Mouse (Mus musculus) hindbrain, postnatal 0 days (tissue): Measurements from ENCODE around the gene Rps21. TPM values are rescaled to one million over a fixed set of nuclear protein-coding genes. Genes with fewer than 3 reads are reported as not detected.

Source experiments
- ATAC-seq: fragments of 200-750 bp; cut with Nextera tagmentation; 2 replicates; pipeline ENCODE4 v1.8.0; 2017; ENCODE audit warnings: mild to moderate bottlenecking, moderate TSS enrichment, moderate library complexity
- DNase-seq: peaks from one replicate; pipeline ENCODE4 v3.0.0-alpha.2; 2015; ENCODE audit warnings: low spot score
- H3K27ac ChIP-seq: fragments of 300-500 bp; sonication (generic); 2 replicates; pipeline ENCODE4 v1.5.1; 2014; ENCODE audit warnings: mild to moderate bottlenecking
- H3K27me3 ChIP-seq: fragments of 300-500 bp; sonication (generic); 2 replicates; pipeline ENCODE4 v1.6.1; 2014; ENCODE audit warnings: low read length, mixed read lengths; ENCODE audit not compliant: insufficient read depth
- H3K36me3 ChIP-seq: fragments of 300-500 bp; sonication (generic); 2 replicates; pipeline ENCODE4 v1.6.1; 2014; ENCODE audit warnings: low read length, mixed read lengths; ENCODE audit not compliant: insufficient read depth
- H3K4me1 ChIP-seq: fragments of 300-500 bp; sonication (generic); 2 replicates; pipeline ENCODE4 v1.6.1; 2014; ENCODE audit warnings: antibody characterized with exemption, low read length, mixed read lengths; ENCODE audit not compliant: insufficient read depth
- H3K4me2 ChIP-seq: fragments of 300-500 bp; sonication (generic); 2 replicates; pipeline ENCODE4 v1.6.1; 2014; ENCODE audit warnings: low read depth, mild to moderate bottlenecking, low read length, moderate library complexity, mixed read lengths
- H3K4me3 ChIP-seq: fragments of 300-500 bp; sonication (generic); 2 replicates; pipeline ENCODE4 v1.5.1; 2014; ENCODE audit warnings: low read length
- H3K9ac ChIP-seq: fragments of 300-500 bp; sonication (generic); replicated peaks from 2 replicates; pipeline ENCODE4 v1.6.1; 2014; ENCODE audit warnings: mild to moderate bottlenecking, low read length, moderate library complexity, mixed read lengths
- H3K9me3 ChIP-seq: fragments of 300-500 bp; sonication (generic); 2 replicates; pipeline ENCODE4 v1.6.1; 2016; ENCODE audit warnings: low read length, mixed read lengths
- CTCF ChIP-seq: IDR thresholded peaks from 2 replicates; pipeline ENCODE4 v1.5.1; 2016; ENCODE audit warnings: antibody characterized with exemption, control low read depth, low read depth
- WGBS: fragments of 180-500 bp; shearing (Covaris S2); extraction: QIAGEN DNeasy Blood & Tissue Kit; methylation state at CpG from one replicate; pipeline ENCODE4 v1.1.7; 2014; 5-methylcytosine and 5-hydroxymethylcytosine counted together
- polyA plus RNA-seq: library from polyadenylated mRNA; unstranded; fragments of >200 nt; fragmentation: Nextera tagmentation; extraction: Ambion mirVana; gene quantifications from 2 replicates; pipeline ENCODE4 v1.2.1, GENCODE M21; 2015
- total RNA-seq: library from RNA; depleted of rRNA; stranded (reverse); fragments of >200 nt; gene quantifications from 2 replicates; pipeline ENCODE4 v1.2.3, GENCODE M21; 2014

The Rps21 gene
- total and polyA plus RNA-seq, 2 experiments from 2014 or later = 465 to 857 TPM

- Histone ChIP-seq H3K4me2 (no peak overlapping the region), H3K27me3 (no peaks in the 10 kb centered on the region), H3K36me3 (no peaks in the 10 kb centered on the region), H3K27ac (no peak overlapping the region), H3K4me3 (no peak overlapping the region), H3K4me1 (no peaks in the 10 kb centered on the region), H3K9me3 (0 out of 2 replicates have a peak, but pooled peaks cover 6% of the 10 kb centered on the region), H3K9ac (no peak overlapping the region)
- no peak for DNase-seq
- no peak for ATAC-seq
- 60% methylated on average over 5 of the region's 5 CpGs for WGBS
- no peak for TF ChIP-seq CTCF
These were observed 43.6 kb downstream of the Rps21 start for GRCm38 (mm10) chr2:180300771-180301170.

DNA sequence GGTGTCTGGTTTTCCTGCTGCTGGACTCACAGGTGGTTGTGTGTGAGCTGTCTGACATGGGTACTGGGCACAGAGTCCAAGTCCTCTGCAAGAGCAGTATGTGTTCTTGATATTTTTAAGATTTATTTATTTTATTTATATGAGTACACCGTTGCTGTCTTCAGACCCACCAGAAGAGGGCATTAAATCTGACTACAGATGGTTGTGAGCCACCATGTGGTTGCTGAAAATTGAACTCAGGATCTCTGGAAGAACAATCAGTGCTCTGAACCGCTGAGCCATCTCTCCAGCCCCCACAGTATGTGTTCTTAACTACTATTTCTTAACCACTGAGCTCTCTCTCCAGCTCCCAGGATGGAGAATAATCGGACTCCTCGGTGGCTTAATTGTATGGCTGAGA, 45.0 kb downstream of the Rps21 start:
- TF ChIP-seq CTCF = no peak
- DNase-seq (no peak), ATAC-seq (no peak)
- no peaks in the 10 kb centered on the region for H3K36me3 ChIP-seq
- H3K9ac ChIP-seq = no peak overlapping the region
- no peak overlapping the region for H3K4me2 ChIP-seq
- WGBS = 83% methylated on average over 4 of the region's 4 CpGs
- 0 out of 2 replicates have a peak, but pooled peaks cover 6% of the 10 kb centered on the region for H3K9me3 ChIP-seq
- no peaks in the 10 kb centered on the region for H3K4me1 ChIP-seq
- no peaks in the 10 kb centered on the region for H3K27me3 ChIP-seq
- H3K4me3 ChIP-seq = no peak overlapping the region
- H3K27ac ChIP-seq = no peak overlapping the region

DNA sequence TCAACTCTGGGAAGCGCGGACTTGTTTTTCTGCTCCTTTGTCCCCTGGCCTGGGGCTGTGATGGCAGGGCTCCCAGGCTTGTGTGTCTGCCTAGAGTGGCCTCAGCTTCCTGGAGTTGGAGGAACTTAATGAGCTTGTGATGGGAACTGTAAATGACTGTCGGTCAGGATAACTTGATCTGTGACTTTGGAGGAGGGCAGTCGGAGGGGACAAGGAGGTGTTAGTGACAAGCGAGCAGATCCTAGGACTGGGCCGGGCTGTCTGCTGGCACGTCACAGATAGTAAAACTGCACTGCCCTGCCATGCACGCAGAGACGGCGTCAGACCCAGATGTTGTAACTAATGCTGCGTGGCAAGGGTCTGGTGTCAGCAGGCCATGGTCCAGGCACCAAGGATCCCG, 46.3 kb downstream of the Rps21 start:
- Histone ChIP-seq H3K27me3 (no peaks in the 10 kb centered on the region), H3K36me3 (no peaks in the 10 kb centered on the region), H3K27ac (no peak overlapping the region), H3K9ac (no peak overlapping the region), H3K4me1 (no peaks in the 10 kb centered on the region), H3K9me3 (0 out of 2 replicates have a peak, but pooled peaks cover 6% of the 10 kb centered on the region), H3K4me3 (no peak overlapping the region), H3K4me2 (no peak overlapping the region)
- TF ChIP-seq CTCF = no peak
- no peak for DNase-seq
- WGBS = 93% methylated on average over 12 of the region's 12 CpGs
- no peak for ATAC-seq

DNA sequence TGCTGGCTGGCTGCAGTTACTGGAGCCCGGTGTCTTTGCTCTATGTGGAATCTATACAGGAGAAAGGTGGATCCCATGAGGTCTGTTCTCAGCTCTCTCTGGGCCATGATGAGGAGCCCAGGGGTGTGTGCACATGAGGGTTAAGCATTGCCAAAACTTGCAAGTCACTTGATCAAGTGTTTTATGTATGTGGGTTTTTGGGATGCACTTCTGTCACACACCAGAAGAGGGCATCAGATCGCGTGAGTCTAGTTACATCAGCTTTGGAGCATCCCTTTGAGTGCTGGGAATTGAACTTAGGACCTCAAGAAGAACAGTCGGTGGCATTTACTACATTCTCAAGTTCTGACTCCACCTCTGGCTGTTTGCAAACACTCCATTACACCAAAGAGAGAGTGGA, 47.4 kb downstream of the Rps21 start:
- H3K27ac ChIP-seq = no peak overlapping the region
- H3K9ac ChIP-seq = no peak overlapping the region
- ATAC-seq (no peak), DNase-seq (no peak)
- no peak overlapping the region for H3K4me2 ChIP-seq
- WGBS = 49% methylated on average over 4 of the region's 4 CpGs
- no peaks in the 10 kb centered on the region for H3K27me3 ChIP-seq
- no peak for TF ChIP-seq CTCF
- no peaks in the 10 kb centered on the region for H3K4me1 ChIP-seq
- no peak overlapping the region for H3K4me3 ChIP-seq
- 0 out of 2 replicates have a peak, but pooled peaks cover 6% of the 10 kb centered on the region for H3K9me3 ChIP-seq
- H3K36me3 ChIP-seq = no peaks in the 10 kb centered on the region

DNA sequence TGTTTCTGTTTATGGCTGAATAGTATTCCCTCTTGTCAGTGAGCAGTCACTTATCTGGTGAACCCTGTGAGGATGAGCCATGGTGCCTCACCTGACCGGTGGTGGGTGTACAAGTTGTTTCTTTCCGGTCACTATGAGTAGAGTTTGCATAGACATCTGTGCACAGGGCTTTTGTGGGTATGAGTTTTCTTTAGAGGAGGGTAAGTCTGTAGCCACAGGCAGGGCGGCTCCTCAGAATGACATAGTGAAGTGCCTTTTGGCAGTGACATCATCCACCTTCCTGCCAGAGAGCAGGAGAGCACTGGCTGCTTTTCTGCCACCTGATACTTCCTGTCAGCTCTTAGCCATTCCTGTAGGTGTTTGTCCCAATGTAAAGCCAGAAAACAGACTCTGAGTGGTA, 48.3 kb downstream of the Rps21 start:
- no peak overlapping the region for H3K27ac ChIP-seq
- 0 out of 2 replicates have a peak, but pooled peaks cover 6% of the 10 kb centered on the region for H3K9me3 ChIP-seq
- no peaks in the 10 kb centered on the region for H3K4me1 ChIP-seq
- H3K27me3 ChIP-seq = no peaks in the 10 kb centered on the region
- ATAC-seq (no peak), DNase-seq (no peak)
- H3K36me3 ChIP-seq = no peaks in the 10 kb centered on the region
- no peak overlapping the region for H3K4me2 ChIP-seq
- TF ChIP-seq CTCF = no peak
- H3K4me3 ChIP-seq = no peak overlapping the region
- WGBS = 95% methylated on average over 3 of the region's 3 CpGs
- H3K9ac ChIP-seq = no peak overlapping the region

GRCm38 (mm10) chr2:180306009-180306408, 48.8 kb downstream of the Rps21 start:
- 66% methylated on average over 2 of the region's 2 CpGs for WGBS
- H3K4me1 ChIP-seq = no peaks in the 10 kb centered on the region
- no peak overlapping the region for H3K9ac ChIP-seq
- no peak for ATAC-seq
- H3K4me3 ChIP-seq = no peak overlapping the region
- H3K4me2 ChIP-seq = no peak overlapping the region
- H3K27ac ChIP-seq = no peak overlapping the region
- no peaks in the 10 kb centered on the region for H3K27me3 ChIP-seq
- no peak for TF ChIP-seq CTCF
- no peaks in the 10 kb centered on the region for H3K36me3 ChIP-seq
- H3K9me3 ChIP-seq = 0 out of 2 replicates have a peak, but pooled peaks cover 2% of the 10 kb centered on the region
- no peak for DNase-seq

- DNase-seq (peak; percentile 58), ATAC-seq (peak; percentile 49; the same call in 1 of the 2 replicates)
- no peaks in the 10 kb centered on the region for H3K36me3 ChIP-seq
- WGBS = 67% methylated on average over 8 of the region's 8 CpGs
- H3K4me3 ChIP-seq = no peak overlapping the region
- H3K9me3 ChIP-seq = 0 out of 2 replicates have a peak, but pooled peaks cover 2% of the 10 kb centered on the region
- no peak for TF ChIP-seq CTCF
- H3K27ac ChIP-seq = no peak overlapping the region
- no peak overlapping the region for H3K9ac ChIP-seq
- H3K4me2 ChIP-seq = no peak overlapping the region
- no peaks in the 10 kb centered on the region for H3K4me1 ChIP-seq
- H3K27me3 ChIP-seq = no peaks in the 10 kb centered on the region
These were observed 49.4 kb downstream of the Rps21 start for GRCm38 (mm10) chr2:180306423-180307168.
